Mouse (Mus musculus) limb, embryonic 12.5 days (tissue): ENCODE measurements at regions not wholly inside any gene's neighbourhood (a gene's known extent, or its start where the extent isn't known, plus 50 kb on each side); places are given as distances from the start of the nearest gene placed in this dataset.

Source experiments
- ATAC-seq: fragments of 200-750 bp; cut with Nextera tagmentation; 2 replicates; pipeline ENCODE4 v1.8.0; 2017; ENCODE audit warnings: low read depth, moderate TSS enrichment; ENCODE audit not compliant: insufficient number of reproducible peaks, insufficient read depth, low FRiP score, low TSS enrichment
- H3K27ac ChIP-seq: fragments of 300-500 bp; sonication (generic); 2 replicates; pipeline ENCODE4 v1.5.1; 2016; ENCODE audit warnings: mild to moderate bottlenecking, moderate library complexity
- H3K27me3 ChIP-seq: fragments of 300-500 bp; sonication (generic); 2 replicates; pipeline ENCODE4 v1.6.1; 2016; ENCODE audit warnings: mild to moderate bottlenecking, moderate library complexity
- H3K36me3 ChIP-seq: fragments of 300-500 bp; sonication (generic); 2 replicates; pipeline ENCODE4 v1.6.1; 2016; ENCODE audit warnings: mild to moderate bottlenecking, moderate library complexity
- H3K4me1 ChIP-seq: fragments of 300-500 bp; sonication (generic); replicated peaks from 2 replicates; pipeline ENCODE4 v1.6.1; 2016
- H3K4me2 ChIP-seq: fragments of 300-500 bp; sonication (generic); 2 replicates; pipeline ENCODE4 v1.6.1; 2016; ENCODE audit warnings: mild to moderate bottlenecking, moderate library complexity
- H3K4me3 ChIP-seq: fragments of 300-500 bp; sonication (generic); replicated peaks from 2 replicates; pipeline ENCODE4 v1.5.1; 2016; ENCODE audit warnings: mild to moderate bottlenecking
- H3K9ac ChIP-seq: fragments of 300-500 bp; sonication (generic); replicated peaks from 2 replicates; pipeline ENCODE4 v1.6.1; 2016; ENCODE audit warnings: mild to moderate bottlenecking, moderate library complexity
- H3K9me3 ChIP-seq: fragments of 300-500 bp; sonication (generic); 2 replicates; pipeline ENCODE4 v1.6.1; 2016; ENCODE audit warnings: mild to moderate bottlenecking, moderate library complexity
- WGBS: fragments of 180-500 bp; shearing (Covaris S2); methylation state at CpG from one replicate; pipeline ENCODE4 v1.1.7; 2016; 5-methylcytosine and 5-hydroxymethylcytosine counted together

DNA sequence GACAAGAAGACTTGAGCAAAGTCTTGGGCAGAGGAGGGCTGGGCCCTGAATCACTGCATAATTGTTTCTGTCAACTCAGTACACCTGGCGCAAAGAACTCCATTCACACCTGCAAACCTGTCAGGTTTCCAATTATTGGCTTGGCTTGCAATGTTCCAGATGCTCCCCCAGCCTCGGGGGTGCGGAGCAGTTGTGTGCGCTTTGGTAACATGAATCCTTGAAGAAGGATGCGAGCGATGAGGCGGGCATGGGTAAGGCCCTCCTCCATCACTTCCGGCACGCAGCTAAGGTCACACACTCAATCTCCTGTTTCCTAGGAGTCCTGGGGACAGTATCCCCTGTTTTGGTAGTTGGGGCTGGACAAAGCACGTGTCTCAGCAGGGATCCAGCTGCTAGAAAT is 81.6 kb upstream of the Pcdh8 start:
- no peaks in the 10 kb centered on the region for H3K27me3 ChIP-seq
- no peak overlapping the region for H3K4me3 ChIP-seq
- H3K9me3 ChIP-seq = no peaks in the 10 kb centered on the region
- H3K9ac ChIP-seq = no peak overlapping the region
- WGBS = 63% methylated on average over 10 of the region's 10 CpGs
- H3K27ac ChIP-seq = no peak overlapping the region
- no peak for ATAC-seq
- peaks cover 5% of the 10 kb centered on the region; the same call in 1 of the 2 replicates for H3K4me1 ChIP-seq
- no peaks in the 10 kb centered on the region for H3K36me3 ChIP-seq
- H3K4me2 ChIP-seq = no peak overlapping the region

DNA sequence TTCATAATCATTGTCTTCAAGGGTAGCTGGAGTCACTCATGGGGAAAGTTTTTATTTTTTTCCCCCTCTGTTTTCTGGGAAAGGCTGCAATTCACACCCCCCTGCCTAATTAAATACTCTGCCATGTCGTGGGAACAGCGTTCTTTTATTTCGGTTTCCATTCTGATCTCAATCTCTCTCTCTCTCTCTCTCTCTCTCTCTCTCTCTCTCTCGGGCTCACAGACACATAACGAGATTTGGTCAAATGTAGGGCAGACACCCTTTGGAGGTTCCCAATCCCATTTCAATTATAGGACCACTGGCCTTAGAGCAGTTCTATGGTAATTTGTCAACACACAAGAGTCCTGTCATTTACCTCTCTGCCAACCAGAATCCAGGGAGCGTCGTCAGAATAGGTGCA is 80.7 kb upstream of the Pcdh8 start:
- Histone ChIP-seq H3K36me3 (no peaks in the 10 kb centered on the region), H3K9me3 (no peaks in the 10 kb centered on the region), H3K4me2 (no peak overlapping the region), H3K4me1 (peaks cover 5% of the 10 kb centered on the region; the same call in 1 of the 2 replicates), H3K27me3 (no peaks in the 10 kb centered on the region), H3K9ac (no peak overlapping the region), H3K27ac (no peak overlapping the region), H3K4me3 (no peak overlapping the region)
- ATAC-seq = no peak
- 72% methylated on average over 7 of the region's 7 CpGs for WGBS

DNA sequence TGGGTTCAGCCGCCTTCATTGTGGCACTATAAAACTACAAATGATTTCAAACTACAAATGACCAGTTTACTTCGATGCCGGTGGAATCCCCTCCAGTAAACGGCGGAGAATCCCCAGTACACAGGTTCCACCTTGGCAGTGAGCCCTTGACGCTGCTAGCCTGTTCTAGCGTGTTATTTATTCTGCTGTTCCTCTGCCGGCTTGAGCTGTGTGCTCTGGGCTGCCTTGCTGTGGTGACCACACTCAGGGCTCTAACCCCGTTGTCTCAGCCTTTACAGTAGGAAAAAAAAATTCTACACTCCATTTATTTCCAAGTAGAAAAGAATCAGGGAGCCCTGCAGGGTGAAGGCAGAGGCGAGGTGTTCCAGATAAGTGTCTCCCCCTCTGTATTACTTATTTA is 80.1 kb upstream of the Pcdh8 start:
- Histone ChIP-seq H3K4me1 (peaks cover 5% of the 10 kb centered on the region; the same call in 1 of the 2 replicates), H3K4me2 (no peak overlapping the region), H3K36me3 (no peaks in the 10 kb centered on the region), H3K27ac (no peak overlapping the region), H3K27me3 (no peaks in the 10 kb centered on the region), H3K9me3 (no peaks in the 10 kb centered on the region), H3K9ac (no peak overlapping the region), H3K4me3 (no peak overlapping the region)
- 85% methylated on average over 10 of the region's 10 CpGs for WGBS
- ATAC-seq = no peak

DNA sequence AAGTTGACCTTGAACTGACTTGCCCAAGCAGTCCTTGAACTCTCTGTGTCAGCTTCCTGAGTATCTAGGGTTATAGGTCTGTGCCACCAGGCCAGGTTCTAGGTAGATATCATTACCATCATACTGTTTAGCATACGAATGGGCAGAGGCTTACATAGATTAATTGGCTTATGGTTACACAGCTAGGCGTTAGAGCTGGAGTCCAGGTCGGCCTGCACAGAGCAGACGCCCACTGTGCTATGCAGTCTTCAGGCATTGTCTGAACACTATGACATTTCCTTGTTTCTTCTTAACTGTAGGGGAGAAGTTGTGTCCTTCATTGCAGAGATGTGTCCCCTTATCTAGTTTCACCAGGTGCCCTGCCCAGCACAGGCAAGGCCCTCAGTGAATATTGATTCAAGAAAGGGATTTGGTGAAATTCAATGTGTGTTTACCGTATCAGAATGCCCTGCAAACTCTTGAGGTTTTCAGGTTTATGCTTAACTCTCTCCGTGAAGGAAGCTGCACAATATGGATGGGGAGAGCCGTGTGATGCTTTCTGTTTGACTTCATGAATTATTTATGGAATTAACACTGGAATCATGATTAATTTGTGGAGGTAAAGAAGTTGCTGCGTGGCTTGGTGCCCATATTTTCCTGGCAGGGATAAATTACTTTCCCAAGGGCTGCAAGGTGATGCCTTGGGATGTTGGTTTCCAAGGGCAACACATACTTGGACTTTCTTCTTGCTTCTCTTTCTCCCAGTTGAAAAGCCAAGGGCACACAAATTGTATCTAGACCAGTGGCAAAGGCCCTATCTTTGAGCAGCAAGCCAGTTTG is 78.7 kb upstream of the Pcdh8 start:
- Histone ChIP-seq H3K9ac (no peak overlapping the region), H3K9me3 (no peaks in the 10 kb centered on the region), H3K27me3 (no peaks in the 10 kb centered on the region), H3K4me2 (no peak overlapping the region), H3K4me3 (no peak overlapping the region), H3K4me1 (peaks cover 5% of the 10 kb centered on the region; the same call in 1 of the 2 replicates), H3K36me3 (no peaks in the 10 kb centered on the region), H3K27ac (no peak overlapping the region)
- ATAC-seq = no peak
- 83% methylated on average over 8 of the region's 8 CpGs for WGBS

DNA sequence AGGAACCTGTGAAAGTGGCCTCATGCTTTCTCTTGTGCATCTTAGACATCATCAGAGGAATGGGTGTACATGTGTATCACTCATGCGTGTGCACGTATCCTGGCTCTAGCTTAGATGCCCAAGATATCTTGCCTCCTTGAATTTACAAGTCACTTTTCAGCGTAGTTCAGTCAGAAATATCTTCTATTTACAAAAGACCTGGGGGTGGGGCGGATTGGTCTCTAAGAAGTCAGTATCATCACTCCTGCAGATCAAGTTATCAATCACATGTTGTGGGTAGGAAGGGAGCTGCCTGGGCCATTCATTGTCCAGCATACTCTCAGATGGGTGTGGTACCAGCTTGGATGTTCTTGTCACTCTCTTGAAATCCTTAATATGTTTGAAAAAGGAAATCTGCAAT is 77.0 kb upstream of the Pcdh8 start:
- Histone ChIP-seq H3K9me3 (no peaks in the 10 kb centered on the region), H3K9ac (no peak overlapping the region), H3K27ac (no peak overlapping the region), H3K27me3 (no peaks in the 10 kb centered on the region), H3K4me1 (peaks cover 5% of the 10 kb centered on the region; the same call in 1 of the 2 replicates), H3K4me2 (no peak overlapping the region), H3K36me3 (no peaks in the 10 kb centered on the region), H3K4me3 (no peak overlapping the region)
- ATAC-seq = no peak
- 81% methylated on average over 4 of the region's 4 CpGs for WGBS

DNA sequence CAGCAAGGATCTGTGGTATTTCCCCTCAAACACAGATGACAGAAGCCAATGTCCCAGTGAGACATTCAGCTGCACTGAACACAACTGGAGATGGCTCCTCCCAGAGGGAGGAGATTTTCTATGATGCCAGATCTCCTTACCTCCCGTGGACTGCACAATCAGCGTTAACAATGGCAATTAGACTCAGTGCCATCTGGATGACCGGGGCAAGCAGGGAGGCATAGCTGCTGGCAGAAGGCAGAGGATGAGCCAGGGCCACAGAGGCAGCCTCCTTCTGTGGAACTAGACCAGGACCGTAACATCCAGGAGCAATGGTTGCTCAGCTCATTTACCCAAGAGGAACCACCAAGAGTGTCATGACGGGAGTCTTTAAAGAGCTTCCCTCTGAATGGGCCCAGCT is 73.2 kb upstream of the Pcdh8 start:
- Histone ChIP-seq H3K27me3 (peaks cover 6% of the 10 kb centered on the region; the same call in 1 of the 2 replicates), H3K9me3 (no peaks in the 10 kb centered on the region), H3K4me2 (no peak overlapping the region), H3K9ac (no peak overlapping the region), H3K4me3 (no peak overlapping the region), H3K27ac (no peak overlapping the region), H3K36me3 (no peaks in the 10 kb centered on the region), H3K4me1 (no peaks in the 10 kb centered on the region)
- 83% methylated on average over 5 of the region's 5 CpGs for WGBS
- ATAC-seq = no peak

DNA sequence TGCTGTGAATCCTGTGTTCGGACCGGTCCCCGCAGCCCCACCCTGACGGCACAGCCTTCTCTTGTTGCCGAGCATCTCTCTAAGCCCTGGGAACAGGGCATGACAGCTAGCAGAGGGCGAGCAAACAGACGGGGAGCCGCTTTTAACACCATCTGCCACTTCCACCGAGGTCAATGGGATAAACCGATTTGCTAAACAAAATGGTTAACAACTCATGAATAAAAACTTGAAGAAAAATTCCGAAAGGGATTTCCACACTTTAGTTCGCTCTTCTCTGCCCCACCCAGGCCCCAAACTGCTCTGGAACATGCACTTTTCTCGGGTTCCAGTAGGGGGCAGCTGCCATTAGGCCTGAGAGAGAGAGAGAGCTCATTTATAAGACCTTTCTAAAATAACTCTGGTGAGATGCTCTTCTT is 72.0 kb upstream of the Pcdh8 start:
- ATAC-seq = no peak
- no peak overlapping the region for H3K27ac ChIP-seq
- 19% methylated on average over 13 of the region's 13 CpGs for WGBS
- no peaks in the 10 kb centered on the region for H3K4me1 ChIP-seq
- peaks cover 6% of the 10 kb centered on the region; the same call in 1 of the 2 replicates for H3K27me3 ChIP-seq
- no peak overlapping the region for H3K4me3 ChIP-seq
- H3K36me3 ChIP-seq = no peaks in the 10 kb centered on the region
- H3K4me2 ChIP-seq = peak overlapping the region; percentile 23; the same call in 1 of the 2 replicates
- H3K9me3 ChIP-seq = no peaks in the 10 kb centered on the region
- H3K9ac ChIP-seq = no peak overlapping the region

DNA sequence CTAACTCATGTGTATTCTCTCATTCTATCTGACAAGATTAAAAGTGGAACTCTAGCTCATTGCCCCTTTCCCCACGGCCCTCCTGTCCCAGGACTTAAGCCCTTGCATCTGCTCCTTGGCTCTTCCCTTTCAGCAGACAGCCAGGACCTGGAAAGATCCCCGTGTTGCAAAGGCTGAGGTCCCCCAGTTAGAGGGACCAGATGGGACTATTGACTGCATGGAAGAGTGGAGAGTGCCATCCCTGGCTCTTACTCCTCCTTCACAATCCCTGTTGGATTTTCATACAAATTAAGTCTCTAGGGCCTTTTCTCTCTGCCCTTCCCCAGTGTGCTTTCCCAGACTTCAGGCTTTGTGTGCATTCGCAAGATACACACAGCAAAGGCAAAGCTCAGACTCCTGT is 71.6 kb upstream of the Pcdh8 start:
- Histone ChIP-seq H3K9ac (no peak overlapping the region), H3K4me3 (no peak overlapping the region), H3K36me3 (no peaks in the 10 kb centered on the region), H3K9me3 (no peaks in the 10 kb centered on the region), H3K4me1 (no peaks in the 10 kb centered on the region), H3K4me2 (no peak overlapping the region), H3K27ac (no peak overlapping the region), H3K27me3 (peaks cover 6% of the 10 kb centered on the region; the same call in 1 of the 2 replicates)
- 42% methylated on average over 3 of the region's 3 CpGs for WGBS
- ATAC-seq = no peak

DNA sequence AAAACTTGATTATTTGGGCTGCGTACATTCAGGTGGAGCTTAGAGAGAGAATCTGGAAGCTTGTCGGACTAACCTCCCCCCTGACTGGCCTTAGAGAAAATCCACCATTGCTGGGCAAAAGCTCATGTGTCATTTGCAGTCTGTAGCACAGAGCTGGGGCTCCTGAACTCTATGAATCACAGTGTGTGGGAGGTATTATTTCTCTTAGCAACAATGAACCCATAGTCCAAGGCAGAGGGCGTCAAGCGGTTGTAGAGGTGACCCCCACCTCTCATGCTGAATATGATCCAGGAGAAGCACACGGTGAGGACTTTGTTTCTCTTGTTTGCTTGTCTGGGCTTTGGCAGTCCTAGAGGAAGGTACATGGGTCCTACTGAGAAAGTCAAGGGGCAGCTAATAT is 66.0 kb upstream of the Pcdh8 start:
- H3K4me3 ChIP-seq = no peak overlapping the region
- H3K27me3 ChIP-seq = 0 out of 2 replicates have a peak, but pooled peaks cover 6% of the 10 kb centered on the region
- WGBS = 76% methylated on average over 5 of the region's 5 CpGs
- H3K4me2 ChIP-seq = no peak overlapping the region
- no peaks in the 10 kb centered on the region for H3K36me3 ChIP-seq
- H3K9ac ChIP-seq = no peak overlapping the region
- ATAC-seq = no peak
- no peak overlapping the region for H3K27ac ChIP-seq
- no peaks in the 10 kb centered on the region for H3K9me3 ChIP-seq
- 0 out of 2 replicates have a peak, but pooled peaks cover 5% of the 10 kb centered on the region for H3K4me1 ChIP-seq

DNA sequence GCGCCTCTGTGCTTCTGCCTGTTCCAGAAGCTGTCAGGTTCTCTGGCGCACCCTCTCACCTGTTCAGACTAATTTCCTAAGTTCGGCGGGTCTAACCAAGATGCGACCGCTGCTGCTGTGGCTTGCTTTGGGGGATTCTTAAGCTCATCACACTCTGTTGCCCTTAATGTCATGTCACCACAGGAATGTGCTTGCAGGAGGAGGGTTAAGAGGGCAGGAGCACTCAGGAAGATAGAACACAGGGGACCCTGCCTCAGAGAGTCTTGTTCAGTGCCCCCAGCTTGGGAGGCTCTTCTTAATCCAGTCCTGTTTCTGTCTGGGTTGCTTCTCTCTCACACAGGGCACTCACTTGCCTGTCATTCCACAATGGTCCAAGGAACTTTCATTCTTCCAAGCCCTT is 65.1 kb upstream of the Pcdh8 start:
- WGBS = 90% methylated on average over 5 of the region's 6 CpGs
- Histone ChIP-seq H3K4me1 (0 out of 2 replicates have a peak, but pooled peaks cover 5% of the 10 kb centered on the region), H3K27ac (no peak overlapping the region), H3K4me3 (no peak overlapping the region), H3K9me3 (no peaks in the 10 kb centered on the region), H3K9ac (no peak overlapping the region), H3K36me3 (no peaks in the 10 kb centered on the region), H3K27me3 (no peaks in the 10 kb centered on the region), H3K4me2 (no peak overlapping the region)
- ATAC-seq = no peak

DNA sequence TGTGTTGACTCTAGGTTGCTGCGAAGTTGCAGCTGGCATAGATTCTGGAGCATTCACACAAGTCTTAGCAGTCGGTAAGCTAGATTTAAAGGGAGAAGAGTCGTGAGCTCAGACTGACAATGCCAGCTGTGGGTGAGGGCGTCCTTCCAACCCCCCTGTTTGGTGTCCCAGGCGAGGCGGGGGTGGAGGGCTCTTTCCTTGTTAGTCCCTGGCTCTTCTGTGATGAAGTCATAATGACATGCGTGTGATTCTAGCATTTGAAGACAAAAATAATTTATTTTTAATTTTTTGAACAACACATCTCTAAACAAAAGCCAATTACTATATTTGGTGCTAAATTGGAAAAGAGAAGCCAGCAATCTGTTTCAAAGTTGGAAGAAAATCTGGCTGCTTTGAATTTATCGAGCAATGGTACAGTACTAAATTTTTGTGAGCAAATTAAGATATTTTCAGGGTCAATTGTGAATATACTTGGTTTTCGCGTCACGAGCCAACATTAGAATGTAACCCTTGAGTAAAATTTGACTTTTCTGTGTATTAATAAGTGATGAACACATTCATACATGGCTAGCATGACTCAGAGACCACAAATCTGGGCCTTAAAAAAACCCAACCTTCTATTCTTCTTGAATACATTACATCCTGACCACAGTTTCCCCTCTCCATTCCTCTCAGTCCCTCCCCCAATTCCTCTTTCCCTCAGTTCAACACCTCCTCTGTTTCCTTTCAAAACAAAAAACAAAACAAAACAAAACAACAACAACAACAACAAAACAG is 53.7 kb upstream of the Pcdh8 start:
- peaks cover 7% of the 10 kb centered on the region for H3K4me1 ChIP-seq
- H3K9me3 ChIP-seq = no peaks in the 10 kb centered on the region

More for the DNA sequence above, 53.7 kb upstream of the Pcdh8 start:
- no peak for ATAC-seq
- Histone ChIP-seq H3K36me3 (no peaks in the 10 kb centered on the region), H3K9ac (no peak overlapping the region), H3K4me2 (no peak overlapping the region), H3K27me3 (no peaks in the 10 kb centered on the region; the same call in 1 of the 2 replicates), H3K4me3 (no peak overlapping the region), H3K27ac (no peak overlapping the region)
- 89% methylated on average over 11 of the region's 11 CpGs for WGBS
